Mouse (Mus musculus): ENCODE results near the gene Txnip. TPM values are rescaled to one million over a fixed set of nuclear protein-coding genes. Genes with fewer than 3 reads are reported as not detected.
"Not testable (repeated sequence)": the region's sequence is repeated elsewhere in the genome, so short reads cannot be mapped to it uniquely, and the experiment has no call there.

The Txnip gene
- total RNA-seq (2012; rRNA removed), result 128 and 161 TPM in 2 replicates

- Histone ChIP-seq H3K9ac (ENCODE audit: insufficient read depth, low read depth, low read length, poor library complexity, severe bottlenecking) (peak within 1 kb of the TSS; percentile 88), H3K4me3 (ENCODE audit: insufficient read depth in 1 of 2, low read depth in 1 of 2, low read length in 2 of 2, poor library complexity in 1 of 2, severe bottlenecking in 1 of 2) (peak within 1 kb of the TSS; percentile 60 to 89), H3K27ac (ENCODE audit: insufficient read depth, low read depth, low read length, poor library complexity, severe bottlenecking) (peak within 1 kb of the TSS; percentile 76), H3K9me3 (ENCODE audit: control insufficient read depth, insufficient read depth, low read depth, low read length) (no peaks in the 10 kb centered on the region), H3K4me1 (ENCODE audit: control insufficient read depth in 2 of 2, insufficient read depth in 2 of 2, low read length in 2 of 2, poor library complexity in 1 of 2) (peaks cover 0 to 8% of the 10 kb centered on the region in 2 experiments; a peak in 3 of 4 replicates), H3K36me3 (ENCODE audit: control insufficient read depth, insufficient read depth, low read length, poor library complexity, severe bottlenecking) (peaks cover 28% of the 10 kb centered on the region)
- DNase-seq (ENCODE audit: low read depth, low spot score), result peak; percentile 98
- TF ChIP-seq MAFK (IDR thresholded peaks at IDR 0.05; ENCODE audit: insufficient read depth, low read depth, low read length) (no peak), CHD2 (IDR thresholded peaks at IDR 0.05; ENCODE audit: low read depth, low read length) (peak; percentile 96)
- in situ Hi-C loops (cut with MboI; ENCODE audit: low sequenced_read_pairs in 2 of 2, unreplicated experiment in 2 of 2), result no loop called here
Measured at GRCm38 (mm10) chr3:96557694-96558093, at the start of gene Txnip. Gene Txnip, plus strand, starts transcription at chr3:96557957.

DNA sequence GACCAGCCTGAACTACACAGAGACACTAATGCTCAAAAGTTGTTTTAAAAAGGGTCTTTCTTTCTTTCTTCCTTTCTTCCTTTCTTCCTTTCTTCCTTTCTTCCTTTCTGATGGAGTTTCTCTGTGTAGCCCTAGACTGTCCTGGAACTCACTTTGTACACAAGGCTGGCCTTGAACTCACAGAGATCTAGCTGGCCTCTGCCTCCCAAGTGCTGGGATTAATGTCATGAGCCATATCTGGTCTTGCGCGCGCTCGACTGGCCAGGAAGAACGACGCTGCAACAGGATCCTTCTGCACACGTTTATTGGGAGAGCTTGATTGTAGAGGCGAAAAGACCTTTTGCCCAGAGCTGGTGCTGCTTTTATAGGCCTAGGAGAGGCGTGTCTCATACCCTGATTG, 49.8 kb upstream of the Txnip start:
- H3K9me3 ChIP-seq (ENCODE audit: control insufficient read depth, insufficient read depth, low read depth, low read length); H3K27ac ChIP-seq (ENCODE audit: insufficient read depth, low read depth, low read length, poor library complexity, severe bottlenecking); H3K4me1 ChIP-seq (ENCODE audit: control insufficient read depth in 2 of 2, insufficient read depth in 2 of 2, low read length in 2 of 2, poor library complexity in 1 of 2); in situ Hi-C loops (cut with MboI; ENCODE audit: low sequenced_read_pairs in 2 of 2, unreplicated experiment in 2 of 2); DNase-seq (ENCODE audit: low read depth, low spot score); H3K4me3 ChIP-seq (ENCODE audit: insufficient read depth in 1 of 2, low read depth in 1 of 2, low read length in 2 of 2, poor library complexity in 1 of 2, severe bottlenecking in 1 of 2); H3K36me3 ChIP-seq (ENCODE audit: control insufficient read depth, insufficient read depth, low read length, poor library complexity, severe bottlenecking); H3K9ac ChIP-seq (ENCODE audit: insufficient read depth, low read depth, low read length, poor library complexity, severe bottlenecking): not testable (repeated sequence)

DNA sequence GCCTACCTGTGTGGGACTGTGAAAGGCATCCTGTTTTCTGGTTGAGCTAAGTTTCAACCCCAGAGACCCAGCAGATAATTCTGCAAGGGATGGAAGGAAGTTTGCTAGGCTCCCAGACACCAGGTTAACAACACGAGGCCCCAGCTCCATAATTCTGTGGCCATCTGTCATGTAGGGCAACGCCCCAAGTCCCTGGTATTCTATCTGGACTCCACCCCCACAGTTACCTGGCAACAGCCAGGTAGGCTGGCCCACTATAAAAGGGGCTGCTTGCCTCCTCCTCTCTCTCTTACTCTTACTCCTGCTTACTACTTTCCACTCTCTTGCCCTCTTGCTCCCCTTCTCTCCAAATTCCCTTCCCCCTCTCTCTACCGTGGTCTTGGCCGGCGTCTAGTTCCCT, 37.6 kb upstream of the Txnip start:
- peak overlapping the region; percentile 3 to 46; a peak in 2 of 4 replicates for H3K4me3 ChIP-seq (ENCODE audit: insufficient read depth in 1 of 2, low read depth in 1 of 2, low read length in 2 of 2, poor library complexity in 1 of 2, severe bottlenecking in 1 of 2)
- no peak for TF ChIP-seq ZC3H11A (IDR thresholded peaks at IDR 0.05; ENCODE audit: borderline replicate concordance, low read depth, low read length)
- TF ChIP-seq HCFC1 (IDR thresholded peaks at IDR 0.05; ENCODE audit: borderline replicate concordance, insufficient read depth, low read length), result no peak
- no peak for TF ChIP-seq CHD2 (IDR thresholded peaks at IDR 0.05; ENCODE audit: low read depth, low read length)
- no peak for TF ChIP-seq MAFK (IDR thresholded peaks at IDR 0.05; ENCODE audit: insufficient read depth, low read depth, low read length)
- TF ChIP-seq ZNF384 (IDR thresholded peaks at IDR 0.05; ENCODE audit: low read depth, low read length), result no peak
- peaks cover 0 to 8% of the 10 kb centered on the region in 2 experiments; a peak in 2 of 4 replicates for H3K4me1 ChIP-seq (ENCODE audit: control insufficient read depth in 2 of 2, insufficient read depth in 2 of 2, low read length in 2 of 2, poor library complexity in 1 of 2)
- in situ Hi-C loops (cut with MboI; ENCODE audit: low sequenced_read_pairs in 2 of 2, unreplicated experiment in 2 of 2), result no loop called here
- H3K9ac ChIP-seq (ENCODE audit: insufficient read depth, low read depth, low read length, poor library complexity, severe bottlenecking), result peak overlapping the region; percentile 0; the same call in 1 of the 2 replicates
- no peaks in the 10 kb centered on the region for H3K9me3 ChIP-seq (ENCODE audit: control insufficient read depth, insufficient read depth, low read depth, low read length)
- no peak overlapping the region for H3K27ac ChIP-seq (ENCODE audit: insufficient read depth, low read depth, low read length, poor library complexity, severe bottlenecking)
- no peak for DNase-seq (ENCODE audit: low read depth, low spot score)
- H3K36me3 ChIP-seq (ENCODE audit: control insufficient read depth, insufficient read depth, low read length, poor library complexity, severe bottlenecking), result no peaks in the 10 kb centered on the region

DNA sequence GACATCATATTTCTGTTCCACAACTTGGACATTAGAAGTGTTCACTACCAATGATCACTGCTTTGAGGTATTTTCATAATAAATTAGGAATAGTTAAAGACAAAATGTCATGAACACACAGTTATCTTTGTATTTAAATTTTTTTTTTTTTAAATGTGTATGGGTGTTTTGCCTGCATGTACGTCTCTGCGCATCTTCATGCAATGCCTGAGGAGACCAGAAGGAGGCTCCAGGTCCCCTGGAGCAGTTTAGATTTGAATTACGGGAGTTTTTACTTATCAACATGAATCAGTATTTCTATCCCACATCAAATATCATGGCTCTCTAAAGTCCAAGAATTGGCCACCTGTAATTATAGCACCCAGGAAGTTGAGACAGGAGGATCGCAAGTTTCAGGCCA, 35.6 kb upstream of the Txnip start:
- TF ChIP-seq ZC3H11A (IDR thresholded peaks at IDR 0.05; ENCODE audit: borderline replicate concordance, low read depth, low read length), result no peak
- TF ChIP-seq HCFC1 (IDR thresholded peaks at IDR 0.05; ENCODE audit: borderline replicate concordance, insufficient read depth, low read length), result no peak
- TF ChIP-seq CHD2 (IDR thresholded peaks at IDR 0.05; ENCODE audit: low read depth, low read length), result no peak
- no peak for TF ChIP-seq ZNF384 (IDR thresholded peaks at IDR 0.05; ENCODE audit: low read depth, low read length)
- TF ChIP-seq MAFK (IDR thresholded peaks at IDR 0.05; ENCODE audit: insufficient read depth, low read depth, low read length), result no peak
- in situ Hi-C loops (cut with MboI; ENCODE audit: low sequenced_read_pairs in 2 of 2, unreplicated experiment in 2 of 2), result no loop called here
- Histone ChIP-seq H3K4me1 (ENCODE audit: control insufficient read depth in 2 of 2, insufficient read depth in 2 of 2, low read length in 2 of 2, poor library complexity in 1 of 2) (peaks cover 0 to 17% of the 10 kb centered on the region in 2 experiments; a peak in 3 of 4 replicates), H3K9me3 (ENCODE audit: control insufficient read depth, insufficient read depth, low read depth, low read length) (no peaks in the 10 kb centered on the region), H3K27ac (ENCODE audit: insufficient read depth, low read depth, low read length, poor library complexity, severe bottlenecking) (no peak overlapping the region), H3K36me3 (ENCODE audit: control insufficient read depth, insufficient read depth, low read length, poor library complexity, severe bottlenecking) (no peaks in the 10 kb centered on the region), H3K4me3 (ENCODE audit: insufficient read depth in 1 of 2, low read depth in 1 of 2, low read length in 2 of 2, poor library complexity in 1 of 2, severe bottlenecking in 1 of 2) (no peak overlapping the region), H3K9ac (ENCODE audit: insufficient read depth, low read depth, low read length, poor library complexity, severe bottlenecking) (no peak overlapping the region)
- DNase-seq (ENCODE audit: low read depth, low spot score), result no peak

DNA sequence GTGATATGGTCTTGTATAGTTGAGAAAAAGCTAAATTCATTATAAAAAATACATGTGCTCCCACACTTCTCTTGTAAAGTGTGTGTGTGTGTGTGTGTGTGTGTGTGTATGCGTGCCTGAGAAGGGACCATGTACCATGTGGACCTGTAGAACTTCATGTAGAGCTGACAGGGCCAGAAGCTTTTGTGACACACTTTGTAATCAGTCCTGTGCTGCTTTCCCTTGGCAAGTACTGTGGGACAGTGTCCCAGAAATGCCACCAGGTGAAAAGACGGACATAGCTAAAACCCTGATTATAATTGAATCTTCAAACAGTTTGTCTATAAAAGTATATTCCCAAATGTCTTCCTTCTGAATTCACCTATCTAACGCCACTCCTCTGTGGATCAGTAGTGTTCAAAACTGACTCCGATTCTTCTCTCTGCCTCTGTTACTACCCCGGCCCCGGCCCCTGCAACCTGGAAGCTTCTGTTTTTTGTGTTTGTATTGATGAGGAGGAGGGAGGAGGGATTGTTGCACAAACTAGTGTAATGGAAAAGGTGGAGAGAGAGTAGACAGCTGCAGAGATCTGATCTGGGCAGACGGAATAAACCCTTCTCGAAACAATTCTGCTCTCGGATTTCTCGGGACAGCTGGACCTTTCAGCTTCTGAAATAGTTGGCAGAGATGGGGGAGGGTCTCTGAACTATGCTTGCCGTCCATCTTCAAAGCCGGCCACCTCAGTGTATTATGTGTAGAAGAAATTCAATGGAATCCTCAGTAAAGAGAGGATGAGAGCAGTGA, 33.5 kb upstream of the Txnip start:
- H3K9me3 ChIP-seq (ENCODE audit: control insufficient read depth, insufficient read depth, low read depth, low read length), result no peaks in the 10 kb centered on the region
- no peak for DNase-seq (ENCODE audit: low read depth, low spot score)
- in situ Hi-C loops (cut with MboI; ENCODE audit: low sequenced_read_pairs in 2 of 2, unreplicated experiment in 2 of 2), result no loop called here
- no peak overlapping the region for H3K4me3 ChIP-seq (ENCODE audit: insufficient read depth in 1 of 2, low read depth in 1 of 2, low read length in 2 of 2, poor library complexity in 1 of 2, severe bottlenecking in 1 of 2)
- TF ChIP-seq MAFK (IDR thresholded peaks at IDR 0.05; ENCODE audit: insufficient read depth, low read depth, low read length) (no peak), CHD2 (IDR thresholded peaks at IDR 0.05; ENCODE audit: low read depth, low read length) (no peak), ZNF384 (IDR thresholded peaks at IDR 0.05; ENCODE audit: low read depth, low read length) (no peak), ZC3H11A (IDR thresholded peaks at IDR 0.05; ENCODE audit: borderline replicate concordance, low read depth, low read length) (no peak), HCFC1 (IDR thresholded peaks at IDR 0.05; ENCODE audit: borderline replicate concordance, insufficient read depth, low read length) (no peak)
- H3K36me3 ChIP-seq (ENCODE audit: control insufficient read depth, insufficient read depth, low read length, poor library complexity, severe bottlenecking), result no peaks in the 10 kb centered on the region
- H3K9ac ChIP-seq (ENCODE audit: insufficient read depth, low read depth, low read length, poor library complexity, severe bottlenecking), result no peak overlapping the region
- H3K27ac ChIP-seq (ENCODE audit: insufficient read depth, low read depth, low read length, poor library complexity, severe bottlenecking), result no peak overlapping the region
- H3K4me1 ChIP-seq (ENCODE audit: control insufficient read depth in 2 of 2, insufficient read depth in 2 of 2, low read length in 2 of 2, poor library complexity in 1 of 2), result peaks cover 0 to 17% of the 10 kb centered on the region in 2 experiments; a peak in 3 of 4 replicates

Data from ES-E14 (cell line).